Mouse (Mus musculus) kidney, postnatal 36 days (tissue): Measurements from ENCODE around the gene Srrm2.
"Not testable (repeated sequence)": the region's sequence is repeated elsewhere in the genome, so short reads cannot be mapped to it uniquely, and the experiment has no call there.

Source experiments
- DNase-seq, 2 experiments: peaks; one replicate each; pipeline ENCODE4 v3.0.0; 2021 to 2022; ENCODE audit warnings: mixed read lengths in 2 of 2

The Srrm2 gene

DNA sequence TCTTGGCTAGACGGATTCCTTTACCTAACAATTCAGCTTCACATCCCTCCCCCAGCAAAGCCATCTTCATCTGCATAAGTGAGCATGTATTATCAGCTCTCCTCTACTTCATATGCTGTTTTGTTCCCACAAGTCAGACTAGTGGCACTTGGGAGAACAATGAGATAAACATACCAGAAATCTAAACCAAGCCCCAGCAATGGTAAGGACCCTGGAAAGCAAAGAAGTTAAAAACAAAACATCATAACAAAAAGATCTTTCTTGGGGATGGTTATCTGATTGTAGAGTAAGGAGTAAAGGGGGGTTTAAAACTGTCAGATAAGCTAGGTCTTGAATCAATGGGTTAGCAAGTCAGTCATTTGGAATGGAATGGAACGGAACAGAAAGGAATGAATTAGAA is 19.8 kb upstream of the Srrm2 start:
- no peak for DNase-seq

DNA sequence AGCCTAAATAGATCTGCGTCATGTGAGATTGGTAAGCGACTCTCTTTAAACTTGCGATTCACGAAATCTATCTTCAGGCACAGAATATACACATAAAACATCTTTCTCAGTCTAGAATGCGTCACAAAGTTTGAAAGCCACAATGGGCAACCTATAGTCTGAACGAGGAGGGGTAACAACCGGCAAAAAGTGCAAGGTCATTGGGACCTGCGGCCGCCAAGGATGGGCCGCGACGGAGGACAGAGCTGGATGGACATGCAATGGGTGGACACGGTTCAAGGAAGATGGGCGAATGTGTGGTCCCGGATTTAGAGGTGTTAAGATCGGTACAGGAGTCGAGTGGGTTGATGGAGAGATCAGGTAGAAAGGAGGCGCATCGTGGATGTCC is 19.4 kb upstream of the Srrm2 start:
- DNase-seq, result no peak

DNA sequence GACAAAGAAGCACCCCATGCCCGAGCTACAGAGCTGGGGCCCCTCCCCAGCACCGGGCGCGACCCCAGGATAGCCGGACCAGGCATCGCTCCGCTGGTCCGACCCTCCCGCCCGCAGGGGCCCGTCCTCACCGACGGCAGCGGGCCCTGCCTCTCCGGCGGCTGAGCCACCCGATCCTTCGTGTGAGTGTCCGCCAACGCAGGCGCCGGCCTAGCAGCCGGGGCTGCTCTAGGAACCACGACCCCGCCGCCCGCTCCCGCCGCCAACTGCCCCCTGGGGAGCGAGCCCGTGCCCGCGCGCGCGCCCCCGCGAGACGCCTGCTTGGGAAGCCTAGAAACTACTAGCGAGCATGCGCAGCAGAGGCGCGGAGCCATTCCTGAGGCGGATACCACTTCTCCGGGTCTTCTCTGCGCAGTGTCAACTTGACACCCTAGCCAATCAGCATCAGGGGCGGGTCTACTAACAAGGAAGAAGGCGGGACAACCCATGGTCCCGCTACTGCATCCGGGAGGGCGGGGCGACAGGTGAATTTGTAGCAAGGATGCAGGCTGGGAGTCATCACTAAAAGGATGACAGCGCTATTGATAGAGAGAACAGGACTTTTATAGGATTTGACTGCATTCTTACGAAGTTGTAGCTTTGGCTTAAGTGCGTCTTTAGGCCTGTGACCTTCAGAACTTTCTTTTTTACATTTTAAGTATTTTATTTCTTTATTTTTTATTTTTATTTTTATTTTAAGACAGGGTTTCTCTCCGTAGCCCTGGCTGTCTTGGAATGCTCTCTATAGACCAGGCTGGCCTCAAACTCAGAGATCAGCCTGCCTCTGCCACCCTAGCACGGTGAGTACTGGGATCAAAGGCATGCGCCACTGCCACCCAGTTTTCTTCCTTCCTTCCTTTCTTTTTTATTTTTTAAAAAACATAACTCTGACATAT is 18.8 kb upstream of the Srrm2 start, which contains the start of gene Flywch1:
Gene Flywch1 (minus strand): TSS at position 319 of the 935 bp plus-strand sequence.
- DNase-seq, result peak; percentile 98 to 99

DNA sequence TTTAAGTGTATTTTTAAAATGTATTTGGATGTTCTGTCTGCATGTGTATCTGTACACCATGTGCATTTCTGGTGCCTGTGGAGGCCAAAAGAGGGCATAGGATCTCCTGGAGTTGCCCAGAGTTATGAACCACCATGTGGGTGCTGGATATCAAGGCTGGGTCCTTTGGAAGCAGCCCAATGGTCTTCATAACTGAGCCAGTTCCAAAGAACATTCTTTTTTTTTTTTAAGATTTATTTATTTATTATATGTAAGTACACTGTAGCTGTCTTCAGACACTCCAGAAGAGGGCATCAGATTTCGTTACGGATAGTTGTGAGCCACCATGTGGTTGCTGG is 18.1 kb upstream of the Srrm2 start:
- not testable (repeated sequence) for DNase-seq

- DNase-seq, result no peak
Observed at GRCm38 (mm10) chr17:23773676-23774075, 16.7 kb upstream of the Srrm2 start.

DNA sequence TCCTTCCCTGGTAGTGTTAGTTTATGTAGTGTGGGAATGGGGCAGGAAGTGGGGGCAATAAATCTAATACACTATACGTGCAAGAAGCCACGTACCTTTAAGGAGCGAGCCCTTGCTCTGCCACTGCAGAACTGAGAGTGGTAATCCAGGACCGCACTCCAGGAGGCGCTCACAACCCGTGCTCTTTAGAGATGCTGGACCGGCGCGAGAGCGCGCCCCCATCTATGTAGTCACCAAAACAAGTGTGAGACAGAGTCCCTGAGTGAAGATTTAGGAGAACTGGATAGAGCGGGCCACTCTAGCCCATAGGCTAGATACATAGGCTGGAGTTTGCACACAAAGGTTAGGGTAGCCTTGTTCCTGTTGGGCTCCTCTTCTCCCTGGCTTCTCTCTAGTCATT is 16.2 kb upstream of the Srrm2 start:
- peak; percentile 91 to 95 for DNase-seq

- no peak for DNase-seq
Observed at GRCm38 (mm10) chr17:23776216-23776615, 14.1 kb upstream of the Srrm2 start.

- peak in 1 of 2 experiments; percentile 15 for DNase-seq
Observed at GRCm38 (mm10) chr17:23777141-23777540, 13.2 kb upstream of the Srrm2 start.

- no peak for DNase-seq
Observed at GRCm38 (mm10) chr17:23778447-23778846, 11.9 kb upstream of the Srrm2 start.

DNA sequence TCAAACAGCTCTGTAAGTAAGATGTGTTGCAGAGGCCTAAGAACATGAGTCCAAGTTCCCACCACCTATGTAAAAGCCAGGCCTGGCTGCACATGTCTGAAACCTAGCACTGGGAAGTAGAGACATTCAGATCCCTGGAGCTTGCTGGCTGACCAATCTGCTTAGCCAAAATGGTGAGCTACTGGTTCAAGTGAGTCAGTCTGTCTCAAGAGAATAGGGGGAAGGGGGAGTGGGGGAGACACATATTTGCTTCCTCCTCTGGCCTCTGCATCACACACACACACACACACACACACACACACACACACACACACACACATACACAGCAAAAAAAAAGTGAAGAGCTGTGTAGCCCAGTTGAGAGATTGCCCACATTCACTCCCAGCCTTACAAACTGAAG is 7.0 kb upstream of the Srrm2 start:
- no peak for DNase-seq

DNA sequence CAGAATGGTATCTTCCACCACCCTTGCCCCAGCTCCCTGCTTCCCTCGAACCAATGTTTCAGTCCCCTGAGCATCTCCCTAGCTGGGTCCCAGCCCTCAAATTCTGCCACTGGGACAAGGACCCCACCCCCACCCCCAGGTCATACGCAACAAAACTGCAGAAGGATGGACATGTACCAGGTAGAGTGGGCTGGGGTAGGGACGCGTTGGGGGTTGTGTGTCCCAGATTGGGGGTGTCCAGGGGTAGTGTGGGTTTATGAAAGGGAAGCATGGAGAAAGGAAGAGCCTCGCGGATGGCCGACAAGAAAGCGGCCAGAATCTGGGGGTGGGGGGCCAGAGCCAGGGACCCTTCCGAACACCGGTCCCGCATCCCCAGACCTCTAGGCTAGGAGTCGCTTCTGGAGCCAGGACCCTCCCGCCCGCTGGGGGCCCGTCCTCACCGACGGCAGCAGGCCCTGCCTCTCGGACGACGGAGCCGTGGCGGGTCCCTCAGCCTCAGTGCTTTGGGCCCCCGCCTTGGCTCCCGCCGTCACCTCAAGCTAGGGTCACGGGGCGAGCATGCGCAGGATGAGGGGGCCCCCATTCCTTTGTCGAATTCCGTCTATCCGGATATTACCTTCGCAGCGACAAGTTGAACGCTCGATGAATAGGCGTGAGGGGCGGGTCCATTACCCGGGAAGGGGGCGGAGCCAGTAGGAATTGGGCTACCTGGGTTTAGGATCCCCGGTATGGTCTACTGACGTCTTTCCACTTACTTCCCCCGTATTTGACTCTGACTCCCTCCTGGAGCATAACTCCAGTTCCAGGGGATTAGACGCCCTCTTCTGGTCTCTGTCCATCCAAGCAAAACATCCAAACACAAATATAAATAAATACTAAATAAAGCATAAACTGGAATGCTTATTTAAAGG is 4.5 kb upstream of the Srrm2 start, which contains the start of gene Flywch2:
Gene Flywch2 (minus strand): TSS at position 521 of the 911 bp plus-strand sequence.
- DNase-seq, result peak; percentile 87 to 89

- DNase-seq, result peak; percentile 22 to 43
Observed at GRCm38 (mm10) chr17:23786510-23786931, 3.8 kb upstream of the Srrm2 start.

- no peak for DNase-seq
Observed at GRCm38 (mm10) chr17:23788973-23789372, 1.4 kb upstream of the Srrm2 start.

- no peak for DNase-seq
Observed at GRCm38 (mm10) chr17:23789749-23790268, 523 bp upstream of the Srrm2 start.

DNA sequence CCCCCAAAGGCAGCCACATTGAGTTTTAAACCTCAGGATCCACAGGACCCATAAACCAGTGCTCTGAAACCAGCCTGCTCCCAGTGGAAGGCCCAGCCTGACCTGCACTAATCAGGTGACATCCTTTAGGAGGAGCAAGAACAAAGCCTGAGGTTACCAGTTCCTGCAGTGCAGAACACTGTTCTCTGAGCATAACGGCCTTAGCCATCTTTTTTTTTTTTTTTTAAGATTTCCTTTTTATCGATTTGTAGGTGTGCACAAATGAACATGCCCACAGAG is 686 bp downstream of the Srrm2 start:
- peak in 1 of 2 experiments; percentile 34 for DNase-seq

- no peak for DNase-seq
Observed at GRCm38 (mm10) chr17:23795323-23795722, 5.0 kb downstream of the Srrm2 start.

DNA sequence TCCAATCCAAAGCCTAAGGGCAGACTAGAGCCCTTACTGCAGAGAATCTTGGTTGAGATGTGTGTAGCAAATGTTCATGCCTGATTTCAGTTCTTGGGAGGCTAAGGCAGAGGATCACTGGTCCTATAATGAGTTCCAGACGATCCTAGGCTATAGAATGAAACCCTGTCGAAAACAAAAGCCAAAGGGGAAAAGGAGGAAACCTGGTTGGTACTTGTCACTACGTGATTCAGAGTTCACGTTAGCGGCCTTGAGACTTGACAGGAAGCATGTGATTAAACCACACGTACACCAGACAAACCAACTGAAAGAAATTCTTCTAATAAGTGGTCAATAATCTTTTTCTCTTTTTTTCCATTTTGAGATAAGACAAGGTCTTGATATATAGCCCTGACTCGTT is 7.0 kb downstream of the Srrm2 start:
- no peak for DNase-seq

DNA sequence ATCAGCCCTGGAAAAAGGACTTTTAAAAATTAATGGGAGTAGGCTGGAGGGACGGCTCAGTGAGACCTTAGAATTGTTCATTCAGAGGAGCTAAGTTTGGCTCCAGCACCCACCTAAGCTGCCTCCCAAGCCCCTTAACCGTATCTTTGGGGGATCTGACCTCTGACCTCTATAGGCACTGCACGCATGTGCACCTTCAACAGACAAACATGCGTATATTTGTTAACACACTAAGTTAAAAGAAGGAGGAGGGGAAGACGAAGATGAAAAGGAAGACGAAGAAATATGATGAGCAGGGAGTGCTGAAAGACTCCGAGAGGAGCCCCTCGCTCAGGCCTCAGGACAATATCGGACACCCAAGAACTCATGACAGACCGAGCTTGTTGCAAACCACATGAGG is 11.3 kb downstream of the Srrm2 start:
- no peak for DNase-seq

GRCm38 (mm10) chr17:23802746-23803365 is 12.5 kb downstream of the Srrm2 start:
- peak; percentile 98 to 99 for DNase-seq

- peak; percentile 87 to 93 for DNase-seq
Observed at GRCm38 (mm10) chr17:23803366-23804041, 13.2 kb downstream of the Srrm2 start.

DNA sequence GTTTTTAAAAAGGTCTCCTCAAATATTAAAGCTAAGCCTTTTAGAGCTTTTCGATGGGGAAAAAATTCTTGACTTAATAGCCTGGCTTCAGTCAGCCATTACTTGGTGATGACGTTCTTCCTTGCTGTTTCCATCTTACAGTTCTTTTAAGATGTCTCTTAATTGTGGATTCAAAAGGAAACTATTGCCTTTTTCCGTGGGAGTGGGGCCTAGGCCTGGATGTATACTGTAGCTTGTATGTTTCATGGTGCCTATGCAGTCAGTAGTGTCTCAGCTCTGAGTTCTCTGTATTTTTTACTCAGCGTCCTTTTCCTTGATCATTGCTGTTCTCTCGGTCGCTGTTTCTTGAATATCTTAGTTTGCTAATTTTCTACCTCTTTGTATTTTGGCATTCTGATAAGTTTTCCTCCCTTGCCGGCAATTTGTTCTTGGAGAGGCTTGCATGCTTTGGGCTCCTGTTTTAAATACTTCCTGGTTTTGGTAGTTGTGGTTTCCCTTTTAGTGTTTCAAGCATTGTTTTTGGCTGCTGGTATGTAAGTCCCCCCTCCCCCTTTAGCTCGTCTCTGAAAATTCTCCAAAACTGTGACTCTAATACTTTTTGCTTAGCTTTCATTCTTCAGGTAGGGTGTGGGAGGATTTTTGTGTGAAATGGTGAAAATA is 14.2 kb downstream of the Srrm2 start:
- DNase-seq, result no peak

DNA sequence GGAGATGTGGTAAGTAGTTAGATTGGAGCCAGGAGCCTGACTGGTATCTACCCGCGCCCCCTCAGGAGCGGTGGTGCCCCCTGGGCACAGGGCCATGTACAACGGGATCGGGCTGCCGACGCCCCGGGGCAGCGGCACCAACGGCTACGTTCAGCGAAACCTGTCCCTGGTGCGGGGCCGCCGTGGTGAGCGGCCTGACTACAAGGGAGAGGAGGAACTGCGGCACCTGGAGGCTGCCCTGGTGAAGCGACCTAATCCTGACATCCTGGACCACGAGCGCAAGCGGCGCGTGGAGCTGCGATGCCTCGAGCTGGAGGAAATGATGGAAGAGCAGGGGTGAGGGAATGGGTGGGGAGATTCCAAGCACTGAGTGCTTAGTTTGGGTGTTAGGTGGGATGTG is 16.5 kb downstream of the Srrm2 start:
- peak; percentile 73 to 80 for DNase-seq
